Mouse (Mus musculus) embryonic facial prominence, embryonic 15.5 days (tissue): ENCODE results near the gene Lrriq1. TPM values are rescaled to one million over a fixed set of nuclear protein-coding genes. Genes with fewer than 3 reads are reported as not detected.
A peak's percentile ranks its signal among the peaks of the same experiment; 100 is the strongest.

Experiments
- ATAC-seq: fragments of 200-750 bp; cut with Nextera tagmentation; 2 replicates; pipeline ENCODE4 v1.8.0; 2017; ENCODE audit warnings: low read depth, moderate TSS enrichment; ENCODE audit not compliant: insufficient number of reproducible peaks, low FRiP score, low TSS enrichment
- H3K27ac ChIP-seq: fragments of 300-500 bp; sonication (generic); replicated peaks from 2 replicates; pipeline ENCODE4 v1.5.1; 2015; ENCODE audit warnings: mild to moderate bottlenecking, inconsistent platforms
- H3K27me3 ChIP-seq: fragments of 300-500 bp; sonication (generic); 2 replicates; pipeline ENCODE4 v1.6.1; 2015; ENCODE audit warnings: inconsistent platforms
- H3K36me3 ChIP-seq: fragments of 300-500 bp; sonication (generic); 2 replicates; pipeline ENCODE4 v1.6.1; 2015; ENCODE audit warnings: mild to moderate bottlenecking, inconsistent platforms
- H3K4me1 ChIP-seq: fragments of 300-500 bp; sonication (generic); 2 replicates; pipeline ENCODE4 v1.6.1; 2015; ENCODE audit warnings: inconsistent platforms
- H3K4me2 ChIP-seq: fragments of 300-500 bp; sonication (generic); replicated peaks from 2 replicates; pipeline ENCODE4 v1.6.1; 2015; ENCODE audit warnings: mild to moderate bottlenecking, inconsistent platforms
- H3K4me3 ChIP-seq: fragments of 300-500 bp; sonication (generic); replicated peaks from 2 replicates; pipeline ENCODE4 v1.5.1; 2015; ENCODE audit warnings: mild to moderate bottlenecking, inconsistent platforms
- H3K9ac ChIP-seq: fragments of 300-500 bp; sonication (generic); 2 replicates; pipeline ENCODE4 v1.6.1; 2015; ENCODE audit warnings: inconsistent platforms
- H3K9me3 ChIP-seq: fragments of 300-500 bp; sonication (generic); replicated peaks from 2 replicates; pipeline ENCODE4 v1.6.1; 2016; ENCODE audit warnings: inconsistent platforms
- WGBS: fragments of 180-500 bp; shearing (Covaris S2); methylation state at CpG from one replicate; pipeline ENCODE4 v1.1.7; 2015; 5-methylcytosine and 5-hydroxymethylcytosine counted together
- polyA plus RNA-seq: library from polyadenylated mRNA; unstranded; fragments of >200 nt; fragmentation: Nextera tagmentation; extraction: Ambion mirVana; gene quantifications from 2 replicates; pipeline ENCODE4 v1.2.1, GENCODE M21; 2015

Lrriq1 gene
- polyA plus RNA-seq, 1 experiment from 2014 or later, result 10.7 TPM

- WGBS, result 25% methylated on average over 6 of the region's 6 CpGs
- Histone ChIP-seq H3K4me3 (no peak overlapping the region), H3K27ac (peak overlapping the region; percentile 75), H3K27me3 (no peaks in the 10 kb centered on the region), H3K4me2 (no peak overlapping the region; the same call in 1 of the 2 replicates), H3K9ac (no peak overlapping the region), H3K9me3 (no peaks in the 10 kb centered on the region), H3K36me3 (no peaks in the 10 kb centered on the region), H3K4me1 (no peaks in the 10 kb centered on the region)
- peak; percentile 39; the same call in 1 of the 2 replicates for ATAC-seq
These were observed 121.5 kb downstream of the Lrriq1 start for GRCm38 (mm10) chr10:103114629-103115028.

DNA sequence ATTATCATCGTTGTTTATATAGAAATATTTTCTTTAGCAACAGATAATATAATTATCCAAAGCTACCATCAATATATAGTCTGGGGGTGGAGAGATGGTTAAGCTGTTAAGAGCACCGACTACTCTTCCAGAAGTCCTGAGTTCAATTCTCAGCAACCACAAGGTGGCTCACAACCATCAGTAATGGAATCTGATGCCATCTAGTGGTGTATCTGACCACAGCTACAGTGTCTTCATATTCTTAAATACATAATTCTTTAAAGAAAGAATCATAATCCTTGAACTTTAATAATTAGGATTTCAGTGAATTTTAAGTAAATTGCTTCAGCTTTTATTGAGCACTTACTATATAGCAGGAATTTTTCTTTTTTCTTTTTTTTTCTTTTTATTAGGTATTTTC lies 128.0 kb downstream of the Lrriq1 start:
- Histone ChIP-seq H3K4me1 (no peaks in the 10 kb centered on the region), H3K9ac (no peak overlapping the region), H3K4me2 (no peak overlapping the region), H3K36me3 (no peaks in the 10 kb centered on the region), H3K4me3 (no peak overlapping the region), H3K9me3 (no peaks in the 10 kb centered on the region), H3K27ac (no peak overlapping the region), H3K27me3 (no peaks in the 10 kb centered on the region)
- 90% methylated on average over 2 of the region's 2 CpGs for WGBS
- no peak for ATAC-seq

GRCm38 (mm10) chr10:103086101-103086500 lies 150.0 kb downstream of the Lrriq1 start:
- no peak for ATAC-seq
- H3K27ac ChIP-seq, result no peak overlapping the region
- H3K4me1 ChIP-seq, result no peaks in the 10 kb centered on the region
- no peaks in the 10 kb centered on the region for H3K9me3 ChIP-seq
- 56% methylated on average over 1 of the region's 1 CpGs for WGBS
- no peaks in the 10 kb centered on the region for H3K27me3 ChIP-seq
- no peak overlapping the region for H3K4me3 ChIP-seq
- no peak overlapping the region for H3K9ac ChIP-seq
- H3K4me2 ChIP-seq, result no peak overlapping the region
- H3K36me3 ChIP-seq, result no peaks in the 10 kb centered on the region

- WGBS, result 58% methylated on average over 2 of the region's 2 CpGs
- no peak for ATAC-seq
- Histone ChIP-seq H3K4me3 (no peak overlapping the region), H3K9me3 (no peaks in the 10 kb centered on the region), H3K9ac (no peak overlapping the region), H3K4me2 (no peak overlapping the region), H3K27me3 (no peaks in the 10 kb centered on the region), H3K4me1 (no peaks in the 10 kb centered on the region), H3K36me3 (no peaks in the 10 kb centered on the region), H3K27ac (no peak overlapping the region)
These were observed 186.5 kb downstream of the Lrriq1 start for GRCm38 (mm10) chr10:103049593-103049992.

GRCm38 (mm10) chr10:103046623-103047022 lies 189.5 kb downstream of the Lrriq1 start:
- Histone ChIP-seq H3K27me3 (no peaks in the 10 kb centered on the region), H3K4me1 (no peaks in the 10 kb centered on the region), H3K4me2 (no peak overlapping the region), H3K36me3 (no peaks in the 10 kb centered on the region), H3K27ac (no peak overlapping the region), H3K9ac (no peak overlapping the region), H3K4me3 (no peak overlapping the region), H3K9me3 (no peaks in the 10 kb centered on the region)
- 56% methylated on average over 3 of the region's 3 CpGs for WGBS
- no peak for ATAC-seq

- ATAC-seq, result no peak
- Histone ChIP-seq H3K9me3 (no peaks in the 10 kb centered on the region), H3K4me2 (no peak overlapping the region), H3K27me3 (no peaks in the 10 kb centered on the region), H3K9ac (no peak overlapping the region), H3K4me3 (no peak overlapping the region), H3K27ac (no peak overlapping the region), H3K36me3 (no peaks in the 10 kb centered on the region), H3K4me1 (no peaks in the 10 kb centered on the region)
- WGBS, result 45% methylated on average over 2 of the region's 2 CpGs
These were observed 191.1 kb downstream of the Lrriq1 start for GRCm38 (mm10) chr10:103045019-103045418.

DNA sequence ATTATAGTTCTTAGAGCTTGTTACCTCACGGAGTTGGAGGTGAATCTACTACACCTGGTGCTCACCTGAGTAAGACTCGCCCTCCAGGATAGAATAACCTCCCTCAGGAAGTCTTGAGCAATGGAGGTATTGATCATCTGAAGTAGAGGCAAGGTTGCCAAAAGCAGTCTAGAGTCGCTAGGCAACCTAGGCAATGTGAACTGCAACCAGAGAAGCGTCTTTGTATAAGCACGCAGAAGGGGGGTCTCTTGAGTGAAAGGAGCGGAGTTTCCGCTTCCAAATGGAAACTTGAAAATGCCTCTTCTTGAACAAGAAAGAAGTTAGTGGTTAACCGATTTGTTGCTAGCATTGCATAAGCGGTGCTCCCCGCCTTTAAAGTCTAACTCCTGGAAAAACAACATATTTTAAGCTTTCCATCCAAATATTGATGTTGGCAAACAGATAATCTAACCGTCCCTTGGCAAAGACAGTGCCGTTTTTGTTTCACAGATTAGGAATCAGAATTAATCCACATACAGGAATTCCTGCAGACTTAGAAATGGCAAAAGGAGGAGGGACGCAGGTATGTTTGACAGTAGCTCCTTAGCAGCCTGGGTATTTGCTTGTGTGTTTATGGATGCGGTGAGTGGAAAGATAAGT lies 201.0 kb downstream of the Lrriq1 start:
- peak overlapping the region; percentile 80 for H3K27ac ChIP-seq
- no peaks in the 10 kb centered on the region for H3K36me3 ChIP-seq
- H3K4me2 ChIP-seq, result peak overlapping the region; percentile 41
- H3K4me1 ChIP-seq, result 0 out of 2 replicates have a peak, but pooled peaks cover 1% of the 10 kb centered on the region
- ATAC-seq, result peak; percentile 55
- peak overlapping the region; percentile 24 for H3K4me3 ChIP-seq
- peaks cover 33% of the 10 kb centered on the region for H3K27me3 ChIP-seq
- no peaks in the 10 kb centered on the region for H3K9me3 ChIP-seq
- 2% methylated on average over 14 of the region's 14 CpGs for WGBS
- no peak overlapping the region for H3K9ac ChIP-seq

DNA sequence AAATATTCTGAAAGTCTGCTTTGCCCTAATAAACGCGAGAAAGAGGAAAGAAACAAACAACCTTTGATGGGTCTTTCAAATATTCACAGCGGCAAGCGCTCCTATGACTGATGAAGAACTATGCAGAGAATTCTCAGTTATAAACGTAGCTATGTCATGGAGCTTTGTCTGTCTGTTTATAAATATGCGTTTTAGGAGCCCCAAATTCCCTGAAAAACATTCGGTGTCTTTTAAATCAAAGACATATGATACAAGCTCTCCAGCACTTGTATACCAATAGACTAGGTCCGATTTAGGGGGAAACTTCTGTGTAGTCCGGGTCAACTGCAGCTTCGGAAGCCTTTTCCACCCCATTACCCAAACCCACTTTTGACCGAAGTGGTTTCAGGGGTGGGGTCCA lies 205.2 kb downstream of the Lrriq1 start:
- Histone ChIP-seq H3K4me3 (peak overlapping the region; percentile 54), H3K27me3 (peaks cover 45% of the 10 kb centered on the region), H3K36me3 (no peaks in the 10 kb centered on the region), H3K9ac (no peak overlapping the region), H3K27ac (peak overlapping the region; percentile 93), H3K9me3 (no peaks in the 10 kb centered on the region), H3K4me1 (peaks cover 11% of the 10 kb centered on the region; the same call in 1 of the 2 replicates), H3K4me2 (peak overlapping the region; percentile 46)
- ATAC-seq, result no peak
- WGBS, result 2% methylated on average over 11 of the region's 11 CpGs

- Histone ChIP-seq H3K27me3 (peaks cover 42% of the 10 kb centered on the region), H3K9me3 (no peaks in the 10 kb centered on the region), H3K9ac (peak within 1 kb of the TSS; percentile 47), H3K4me1 (peaks cover 11% of the 10 kb centered on the region; the same call in 1 of the 2 replicates), H3K4me2 (peak within 1 kb of the TSS; percentile 46), H3K36me3 (no peaks in the 10 kb centered on the region), H3K4me3 (peak within 1 kb of the TSS; percentile 54), H3K27ac (peak within 1 kb of the TSS; percentile 93)
- no peak for ATAC-seq
- 3% methylated on average over 32 of the region's 32 CpGs for WGBS
These were observed 206.2 kb downstream of the Lrriq1 start, which contains the start of gene Alx1 for GRCm38 (mm10) chr10:103029730-103030490. Alx1 (minus strand) TSS chr10:103030215.

- Histone ChIP-seq H3K9ac (peak overlapping the region; percentile 47; the same call in 1 of the 2 replicates), H3K4me3 (peak overlapping the region; percentile 54), H3K9me3 (no peaks in the 10 kb centered on the region), H3K36me3 (no peaks in the 10 kb centered on the region), H3K27me3 (peaks cover 36% of the 10 kb centered on the region), H3K4me1 (peaks cover 11% of the 10 kb centered on the region; the same call in 1 of the 2 replicates), H3K4me2 (peak overlapping the region; percentile 46), H3K27ac (peak overlapping the region; percentile 93)
- ATAC-seq, result no peak
- WGBS, result 2% methylated on average over 23 of the region's 23 CpGs
These were observed 206.9 kb downstream of the Lrriq1 start for GRCm38 (mm10) chr10:103029132-103029729.
